Mouse (Mus musculus) midbrain, embryonic 12.5 days (tissue): ENCODE measurements around the gene Rbm47. TPM values are rescaled to one million over a fixed set of nuclear protein-coding genes. Genes with fewer than 3 reads are reported as not detected.

ENCODE experiments used
- ATAC-seq: fragments of 200-750 bp; cut with Nextera tagmentation; 2 replicates; pipeline ENCODE4 v1.8.0; 2017; ENCODE audit warnings: low read depth, moderate TSS enrichment, moderate library complexity; ENCODE audit not compliant: low FRiP score
- H3K27ac ChIP-seq: fragments of 300-500 bp; sonication (generic); replicated peaks from 2 replicates; pipeline ENCODE4 v1.5.1; 2016; ENCODE audit warnings: mild to moderate bottlenecking
- H3K27me3 ChIP-seq: fragments of 300-500 bp; sonication (generic); 2 replicates; pipeline ENCODE4 v1.6.1; 2016; ENCODE audit warnings: mild to moderate bottlenecking
- H3K36me3 ChIP-seq: fragments of 300-500 bp; sonication (generic); 2 replicates; pipeline ENCODE4 v1.6.1; 2016
- H3K4me1 ChIP-seq: fragments of 300-500 bp; sonication (generic); 2 replicates; pipeline ENCODE4 v1.6.1; 2016
- H3K4me2 ChIP-seq: fragments of 300-500 bp; sonication (generic); replicated peaks from 2 replicates; pipeline ENCODE4 v1.6.1; 2016; ENCODE audit warnings: mild to moderate bottlenecking, moderate library complexity
- H3K4me3 ChIP-seq: fragments of 300-500 bp; sonication (generic); 2 replicates; pipeline ENCODE4 v1.5.1; 2016; ENCODE audit warnings: mild to moderate bottlenecking
- H3K9ac ChIP-seq: fragments of 300-500 bp; sonication (generic); replicated peaks from 2 replicates; pipeline ENCODE4 v1.6.1; 2016; ENCODE audit warnings: mild to moderate bottlenecking, moderate library complexity
- H3K9me3 ChIP-seq: fragments of 300-500 bp; sonication (generic); 2 replicates; pipeline ENCODE4 v1.6.1; 2016; ENCODE audit warnings: mild to moderate bottlenecking
- WGBS: fragments of 180-500 bp; shearing (Covaris S2); methylation state at CpG from one replicate; pipeline ENCODE4 v1.1.7; 2016; 5-methylcytosine and 5-hydroxymethylcytosine counted together
- polyA plus RNA-seq: library from polyadenylated mRNA; unstranded; fragments of >200 nt; fragmentation: Nextera tagmentation; extraction: Ambion mirVana; gene quantifications from 2 replicates; pipeline ENCODE4 v1.2.1, GENCODE M21; 2016

The Rbm47 gene
- polyA plus RNA-seq, 1 experiment from 2014 or later, result 2.6 TPM

- Histone ChIP-seq H3K27ac (no peak overlapping the region), H3K27me3 (no peaks in the 10 kb centered on the region), H3K9me3 (no peaks in the 10 kb centered on the region), H3K36me3 (no peaks in the 10 kb centered on the region), H3K4me1 (0 out of 2 replicates have a peak, but pooled peaks cover 4% of the 10 kb centered on the region), H3K4me3 (no peak overlapping the region), H3K9ac (no peak overlapping the region), H3K4me2 (no peak overlapping the region)
- ATAC-seq, result no peak
- whole genome bisulfite sequencing, result 64% methylated on average over 6 of the region's 6 CpGs
Observed at GRCm38 (mm10) chr5:66139171-66139570, 33.7 kb downstream of the Rbm47 start.

DNA sequence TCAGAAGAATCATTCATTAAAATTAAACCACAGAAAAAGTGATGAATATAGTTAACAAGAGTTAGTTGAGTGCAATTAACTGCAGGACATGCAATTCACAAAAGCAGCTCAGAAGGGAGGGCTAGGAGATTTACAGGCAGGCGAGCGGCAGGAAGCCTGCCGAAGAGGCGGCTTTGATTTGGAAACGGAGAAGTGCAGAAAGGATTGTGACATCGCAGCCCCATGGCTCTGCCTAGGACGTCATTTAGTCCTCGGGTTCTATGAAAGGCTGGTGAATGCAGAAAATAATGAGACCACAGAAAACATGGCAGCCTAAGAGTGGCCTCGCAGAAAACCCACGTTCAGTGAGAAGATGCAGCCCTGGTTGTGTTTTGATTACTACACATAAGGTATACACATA, 34.3 kb downstream of the Rbm47 start:
- ATAC-seq, result no peak
- Histone ChIP-seq H3K9me3 (no peaks in the 10 kb centered on the region), H3K27ac (no peak overlapping the region), H3K27me3 (no peaks in the 10 kb centered on the region), H3K9ac (no peak overlapping the region), H3K4me3 (no peak overlapping the region), H3K36me3 (no peaks in the 10 kb centered on the region), H3K4me2 (no peak overlapping the region), H3K4me1 (0 out of 2 replicates have a peak, but pooled peaks cover 4% of the 10 kb centered on the region)
- 21% methylated on average over 10 of the region's 10 CpGs for WGBS

DNA sequence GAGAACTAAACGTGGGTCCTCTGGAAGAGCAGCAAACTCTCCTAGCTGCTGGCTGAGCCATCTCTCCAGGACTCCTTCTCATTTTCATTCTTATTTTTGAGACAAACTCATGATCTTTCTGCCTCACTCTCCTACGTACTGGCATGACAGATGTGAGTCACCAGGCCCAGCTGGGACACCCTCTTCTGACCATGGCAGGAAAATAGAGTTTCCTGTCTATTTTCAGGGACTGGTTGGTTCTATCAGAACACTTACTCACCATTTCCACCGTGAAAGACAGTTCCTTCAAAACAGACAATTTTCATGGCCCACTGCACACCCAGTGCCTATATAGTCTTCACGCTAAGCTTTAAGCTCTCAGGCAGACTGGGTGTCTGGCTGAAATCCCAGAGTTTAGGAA, 35.7 kb downstream of the Rbm47 start:
- Histone ChIP-seq H3K36me3 (no peaks in the 10 kb centered on the region), H3K4me3 (no peak overlapping the region), H3K27me3 (no peaks in the 10 kb centered on the region), H3K4me2 (no peak overlapping the region), H3K27ac (no peak overlapping the region), H3K9me3 (no peaks in the 10 kb centered on the region), H3K9ac (no peak overlapping the region), H3K4me1 (0 out of 2 replicates have a peak, but pooled peaks cover 4% of the 10 kb centered on the region)
- 57% methylated on average over 4 of the region's 4 CpGs for WGBS
- no peak for ATAC-seq

- H3K27ac ChIP-seq, result no peak overlapping the region
- H3K27me3 ChIP-seq, result no peaks in the 10 kb centered on the region
- ATAC-seq, result no peak
- H3K9ac ChIP-seq, result no peak overlapping the region
- H3K4me2 ChIP-seq, result no peak overlapping the region
- H3K9me3 ChIP-seq, result no peaks in the 10 kb centered on the region
- 0 out of 2 replicates have a peak, but pooled peaks cover 4% of the 10 kb centered on the region for H3K4me1 ChIP-seq
- 76% methylated on average over 3 of the region's 3 CpGs for WGBS
- no peak overlapping the region for H3K4me3 ChIP-seq
- H3K36me3 ChIP-seq, result no peaks in the 10 kb centered on the region
Observed at GRCm38 (mm10) chr5:66135853-66136210, 37.1 kb downstream of the Rbm47 start.

- no peaks in the 10 kb centered on the region for H3K27me3 ChIP-seq
- no peaks in the 10 kb centered on the region for H3K9me3 ChIP-seq
- H3K4me2 ChIP-seq, result no peak overlapping the region
- ATAC-seq, result no peak
- H3K9ac ChIP-seq, result no peak overlapping the region
- 0 out of 2 replicates have a peak, but pooled peaks cover 4% of the 10 kb centered on the region for H3K4me1 ChIP-seq
- no peaks in the 10 kb centered on the region for H3K36me3 ChIP-seq
- WGBS, result 78% methylated on average over 11 of the region's 11 CpGs
- H3K4me3 ChIP-seq, result no peak overlapping the region
- no peak overlapping the region for H3K27ac ChIP-seq
Observed at GRCm38 (mm10) chr5:66135161-66135852, 37.6 kb downstream of the Rbm47 start.

GRCm38 (mm10) chr5:66134578-66134977, 38.3 kb downstream of the Rbm47 start:
- no peak for ATAC-seq
- no peak overlapping the region for H3K4me2 ChIP-seq
- no peaks in the 10 kb centered on the region for H3K36me3 ChIP-seq
- H3K27ac ChIP-seq, result no peak overlapping the region
- no peaks in the 10 kb centered on the region for H3K9me3 ChIP-seq
- H3K27me3 ChIP-seq, result no peaks in the 10 kb centered on the region
- 0 out of 2 replicates have a peak, but pooled peaks cover 4% of the 10 kb centered on the region for H3K4me1 ChIP-seq
- WGBS, result 96% methylated on average over 7 of the region's 7 CpGs
- H3K9ac ChIP-seq, result no peak overlapping the region
- H3K4me3 ChIP-seq, result no peak overlapping the region

GRCm38 (mm10) chr5:66128948-66129347, 44.0 kb downstream of the Rbm47 start:
- H3K9ac ChIP-seq, result no peak overlapping the region
- no peak overlapping the region for H3K4me3 ChIP-seq
- no peaks in the 10 kb centered on the region for H3K27me3 ChIP-seq
- ATAC-seq, result no peak
- H3K9me3 ChIP-seq, result no peaks in the 10 kb centered on the region
- no peaks in the 10 kb centered on the region for H3K36me3 ChIP-seq
- no peak overlapping the region for H3K4me2 ChIP-seq
- no peak overlapping the region for H3K27ac ChIP-seq
- WGBS, result 88% methylated on average over 3 of the region's 3 CpGs
- no peaks in the 10 kb centered on the region for H3K4me1 ChIP-seq

DNA sequence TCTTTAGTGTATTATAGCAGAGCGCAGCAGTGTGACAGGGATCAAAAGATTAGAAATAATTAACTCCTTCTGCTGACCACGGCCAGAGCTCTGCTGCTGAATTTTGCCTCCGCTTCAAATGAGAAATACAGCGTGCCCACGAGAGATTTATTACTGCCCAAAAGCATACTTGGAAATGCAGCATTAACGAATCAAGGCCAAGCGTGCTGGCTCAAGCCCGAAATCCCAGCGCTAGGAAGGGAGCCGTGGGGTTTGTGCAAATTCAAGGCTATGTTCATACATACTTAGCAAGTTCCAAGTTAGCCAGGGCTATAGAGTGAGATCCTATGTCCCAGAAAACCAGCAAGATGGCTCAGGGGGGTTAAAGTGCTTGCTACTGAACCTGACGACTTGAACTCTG, 47.5 kb downstream of the Rbm47 start:
- Histone ChIP-seq H3K4me1 (no peaks in the 10 kb centered on the region), H3K27me3 (no peaks in the 10 kb centered on the region), H3K27ac (no peak overlapping the region), H3K9ac (no peak overlapping the region), H3K4me2 (no peak overlapping the region), H3K9me3 (no peaks in the 10 kb centered on the region), H3K4me3 (no peak overlapping the region), H3K36me3 (no peaks in the 10 kb centered on the region)
- WGBS, result 81% methylated on average over 11 of the region's 11 CpGs
- no peak for ATAC-seq

GRCm38 (mm10) chr5:66124931-66125330, 48.0 kb downstream of the Rbm47 start:
- Histone ChIP-seq H3K9me3 (no peaks in the 10 kb centered on the region), H3K4me3 (no peak overlapping the region), H3K27ac (no peak overlapping the region), H3K9ac (no peak overlapping the region), H3K4me2 (no peak overlapping the region), H3K27me3 (no peaks in the 10 kb centered on the region), H3K36me3 (no peaks in the 10 kb centered on the region), H3K4me1 (no peaks in the 10 kb centered on the region)
- WGBS, result 78% methylated on average over 9 of the region's 9 CpGs
- ATAC-seq, result no peak

GRCm38 (mm10) chr5:66124089-66124400, 48.9 kb downstream of the Rbm47 start:
- no peaks in the 10 kb centered on the region for H3K36me3 ChIP-seq
- 93% methylated on average over 4 of the region's 4 CpGs for WGBS
- no peak overlapping the region for H3K4me2 ChIP-seq
- no peak for ATAC-seq
- no peak overlapping the region for H3K27ac ChIP-seq
- no peaks in the 10 kb centered on the region for H3K27me3 ChIP-seq
- H3K9me3 ChIP-seq, result no peaks in the 10 kb centered on the region
- no peaks in the 10 kb centered on the region for H3K4me1 ChIP-seq
- H3K4me3 ChIP-seq, result no peak overlapping the region
- H3K9ac ChIP-seq, result no peak overlapping the region

GRCm38 (mm10) chr5:66123295-66124088, 49.4 kb downstream of the Rbm47 start:
- Histone ChIP-seq H3K27ac (no peak overlapping the region), H3K9me3 (no peaks in the 10 kb centered on the region), H3K9ac (no peak overlapping the region), H3K4me2 (no peak overlapping the region), H3K27me3 (no peaks in the 10 kb centered on the region), H3K4me3 (no peak overlapping the region), H3K4me1 (no peaks in the 10 kb centered on the region), H3K36me3 (no peaks in the 10 kb centered on the region)
- 89% methylated on average over 12 of the region's 12 CpGs for WGBS
- no peak for ATAC-seq

GRCm38 (mm10) chr5:66121255-66121654, 51.7 kb downstream of the Rbm47 start:
- Histone ChIP-seq H3K4me2 (no peak overlapping the region), H3K9ac (no peak overlapping the region), H3K36me3 (no peaks in the 10 kb centered on the region), H3K27ac (no peak overlapping the region), H3K27me3 (no peaks in the 10 kb centered on the region), H3K4me1 (no peaks in the 10 kb centered on the region), H3K9me3 (no peaks in the 10 kb centered on the region), H3K4me3 (no peak overlapping the region)
- ATAC-seq, result no peak
